Comparison of ENCODE assay signal across 1 mouse cellular context in genomic region chr1:14487708-14488127, GRCm38 (mm10).
TF ChIP-seq lines count a peak whose summit lies in the region.

No protein-coding gene starts in this region.

TF ChIP-seq in MEL, 35 proteins besides CTCF, POLR2A, EP300 and RAD21 (continued from another document):
- TF ChIP-seq HCFC1 (IDR thresholded peaks at IDR 0.05; ENCODE audit: low read depth, low read length) (no peak), BHLHE40 (IDR thresholded peaks at IDR 0.05; ENCODE audit: borderline replicate concordance, low read depth, low read length) (no peak), SIN3A (IDR thresholded peaks at IDR 0.05; ENCODE audit: low read length) (peak; percentile 58), CHD2 (IDR thresholded peaks at IDR 0.05; ENCODE audit: low read length) (no peak)
TF ChIP-seq in MEL: peak in this region for 6.
